Mouse (Mus musculus): ENCODE measurements around the gene Lamb2. TPM values are rescaled to one million over a fixed set of nuclear protein-coding genes. Genes with fewer than 3 reads are reported as not detected.

The Lamb2 gene
- polyA plus RNA-seq, 1 experiment, result 0.25 TPM

DNA sequence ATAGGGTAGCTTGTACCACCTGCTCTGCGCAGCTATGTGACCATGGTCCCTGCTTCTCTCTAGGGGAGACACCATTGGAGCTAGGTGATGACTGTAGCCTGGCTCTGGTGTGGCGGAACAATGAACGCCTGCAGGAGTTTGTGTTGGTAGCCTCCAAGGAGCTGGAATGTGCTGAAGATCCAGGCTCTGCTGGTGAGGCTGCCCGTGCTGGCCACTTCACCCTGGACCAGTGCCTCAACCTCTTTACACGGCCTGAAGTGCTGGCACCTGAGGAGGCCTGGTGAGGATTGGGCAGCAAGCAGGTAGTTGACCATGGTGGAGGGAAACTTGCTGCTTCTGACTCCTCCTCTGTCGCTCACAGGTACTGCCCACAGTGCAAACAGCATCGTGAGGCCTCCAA, 19.7 kb downstream of the Lamb2 start:
- TF ChIP-seq GATA1 (IDR thresholded peaks at IDR 0.05; ENCODE audit: low read length), result no peak

DNA sequence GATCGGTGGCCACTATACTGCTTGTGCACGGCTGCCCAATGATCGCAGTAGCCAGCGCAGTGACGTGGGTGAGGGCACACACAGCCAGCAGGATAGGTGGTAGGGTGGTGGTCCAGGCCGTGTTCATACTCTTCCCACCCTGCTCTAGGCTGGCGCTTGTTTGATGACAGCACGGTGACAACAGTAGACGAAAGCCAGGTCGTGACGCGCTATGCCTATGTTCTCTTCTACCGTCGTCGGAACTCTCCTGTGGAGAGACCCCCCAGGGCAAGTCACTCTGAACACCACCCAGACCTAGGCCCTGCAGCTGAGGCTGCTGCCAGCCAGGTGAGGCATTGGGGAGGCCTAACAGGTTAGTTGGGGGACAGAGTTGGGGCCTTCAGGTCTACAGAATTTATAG, 20.4 kb downstream of the Lamb2 start:
- TF ChIP-seq GATA1 (IDR thresholded peaks at IDR 0.05; ENCODE audit: low read length), result no peak

DNA sequence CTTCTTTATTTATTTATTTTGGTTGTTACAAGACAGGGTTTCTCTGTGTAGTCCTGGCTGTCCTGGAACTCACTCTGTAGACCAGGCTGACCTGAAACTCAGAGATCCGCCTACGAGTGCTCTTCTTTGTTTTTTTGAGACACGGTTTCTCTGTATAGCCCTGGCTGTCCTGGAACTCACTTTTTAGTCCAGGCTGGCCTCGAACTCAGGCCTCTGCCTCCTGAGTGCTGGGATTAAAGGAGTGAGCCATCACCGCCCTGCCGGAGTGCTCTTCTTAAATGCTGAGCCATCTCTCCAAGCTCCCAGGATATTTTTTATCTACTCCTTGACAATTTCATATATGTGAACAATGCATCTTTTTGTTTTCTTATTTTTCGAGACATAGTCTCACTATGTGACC, 27.4 kb downstream of the Lamb2 start:
- TF ChIP-seq GATA1 (IDR thresholded peaks at IDR 0.05; ENCODE audit: low read length), result no peak

DNA sequence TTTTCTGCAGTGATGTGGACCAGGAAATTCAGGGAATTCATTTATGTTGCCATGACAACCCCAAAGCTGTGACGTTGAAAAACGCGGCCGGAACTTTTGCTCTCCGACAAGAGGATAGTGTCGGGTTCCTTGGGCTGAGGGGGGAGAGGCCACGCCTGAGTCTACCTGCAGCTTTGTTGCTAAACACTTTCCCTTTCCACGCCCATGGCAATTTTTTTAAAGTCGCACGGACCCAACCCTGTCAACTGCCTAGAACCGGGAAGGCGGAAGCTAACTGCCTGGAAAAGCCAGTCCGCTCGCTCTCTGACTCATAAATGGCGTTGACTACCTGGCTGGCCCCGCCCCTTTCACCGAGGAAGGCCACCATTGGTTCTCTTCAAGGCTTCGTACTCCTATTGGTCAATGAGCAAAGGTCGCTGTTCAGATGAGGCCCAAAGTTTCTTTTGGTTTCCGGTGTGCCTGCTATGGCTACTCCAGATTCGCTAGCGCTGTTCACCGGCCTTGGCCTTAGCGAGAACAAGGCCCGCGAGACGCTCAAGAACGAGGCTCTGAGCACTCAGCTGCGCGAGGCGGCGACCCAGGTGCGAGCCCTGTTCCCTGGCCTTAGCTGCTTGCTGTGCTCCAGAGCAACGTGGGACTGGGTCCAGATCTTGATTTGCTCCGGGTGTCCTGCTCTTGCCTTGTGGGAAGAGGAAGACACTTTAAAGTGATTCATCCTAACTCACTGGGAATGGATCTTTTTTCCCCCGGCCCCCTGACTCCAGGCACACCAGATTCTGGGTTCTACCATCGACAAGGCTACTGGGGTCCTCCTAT, 28.3 kb downstream of the Lamb2 start, which contains the start of gene Qars:
Qars (plus strand) TSS at position 88 of the 816 bp plus-strand sequence.
- no peak for TF ChIP-seq GATA1 (IDR thresholded peaks at IDR 0.05; ENCODE audit: low read length)

GRCm38 (mm10) chr9:108508776-108509175, 29.2 kb downstream of the Lamb2 start:
- no peak for TF ChIP-seq GATA1 (IDR thresholded peaks at IDR 0.05; ENCODE audit: low read length)

DNA sequence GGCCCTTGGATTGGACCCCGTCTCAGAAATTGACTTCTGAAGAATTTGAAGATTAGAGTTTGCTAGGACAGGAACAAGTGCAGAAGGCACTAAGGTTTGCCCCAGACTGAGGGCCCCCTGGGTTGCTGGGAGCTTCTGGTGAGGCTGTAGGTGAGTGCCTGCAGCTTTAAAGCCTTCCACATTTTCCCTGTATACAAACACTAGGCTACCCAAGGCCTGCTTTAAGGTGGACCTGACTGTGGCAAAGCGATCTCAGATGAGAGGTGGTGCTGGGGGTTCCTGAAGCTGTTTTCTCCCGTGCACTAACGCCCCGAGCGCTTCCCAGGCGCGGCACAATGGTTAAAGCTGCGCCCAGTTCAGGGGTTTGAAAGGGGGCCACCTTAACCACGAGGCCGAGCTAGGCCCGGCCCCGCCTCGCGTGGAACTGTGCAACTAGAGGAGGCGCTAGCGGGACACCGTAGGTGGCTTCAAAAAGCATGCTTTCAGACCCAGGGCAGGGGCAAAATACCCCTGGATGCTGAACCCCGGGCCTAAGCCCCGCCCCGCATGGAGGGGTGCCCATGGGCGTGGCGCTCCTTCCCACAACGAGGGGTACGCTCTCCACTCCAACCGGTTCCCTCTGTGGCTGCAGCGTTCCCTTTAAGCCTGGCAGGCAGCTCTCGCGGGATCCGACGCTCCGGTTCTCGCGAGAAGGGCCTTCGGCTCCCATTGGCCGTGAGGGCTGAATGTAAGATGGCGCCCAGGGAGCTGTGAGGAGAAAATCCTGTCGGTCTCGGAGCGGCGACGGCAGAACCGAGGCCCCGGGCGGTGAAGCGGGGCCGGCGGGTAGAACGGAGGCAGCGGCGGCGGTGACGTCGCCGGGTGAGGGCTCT, 37.1 kb downstream of the Lamb2 start, which contains the start of gene Qrich1:
Qrich1 (plus strand) TSS at position 427 of the 872 bp plus-strand sequence.
- no peak for TF ChIP-seq GATA1 (IDR thresholded peaks at IDR 0.05; ENCODE audit: low read length)

- TF ChIP-seq GATA1 (IDR thresholded peaks at IDR 0.05; ENCODE audit: low read length), result no peak
These were observed 37.9 kb downstream of the Lamb2 start for GRCm38 (mm10) chr9:108517253-108517930.

DNA sequence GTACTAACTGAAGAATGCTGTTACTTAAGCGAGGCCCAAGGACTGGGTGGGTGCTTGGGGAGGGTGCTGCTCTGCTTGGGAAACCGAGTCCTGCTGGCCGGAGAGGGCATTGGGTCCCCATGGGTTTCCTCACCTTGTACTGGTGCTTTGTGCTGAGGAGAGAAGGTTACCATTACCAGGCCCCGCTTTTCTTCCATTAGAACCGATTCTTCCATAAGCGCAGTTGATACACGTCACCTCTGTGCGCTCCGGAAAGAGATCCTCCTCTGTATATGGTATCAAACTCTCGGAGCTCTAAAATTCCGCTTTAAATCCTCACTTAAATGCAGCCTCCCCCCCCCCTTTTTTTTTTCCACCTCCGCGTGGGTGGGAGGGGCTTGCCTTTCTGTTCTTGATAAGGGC, 38.4 kb downstream of the Lamb2 start:
- no peak for TF ChIP-seq GATA1 (IDR thresholded peaks at IDR 0.05; ENCODE audit: low read length)

DNA sequence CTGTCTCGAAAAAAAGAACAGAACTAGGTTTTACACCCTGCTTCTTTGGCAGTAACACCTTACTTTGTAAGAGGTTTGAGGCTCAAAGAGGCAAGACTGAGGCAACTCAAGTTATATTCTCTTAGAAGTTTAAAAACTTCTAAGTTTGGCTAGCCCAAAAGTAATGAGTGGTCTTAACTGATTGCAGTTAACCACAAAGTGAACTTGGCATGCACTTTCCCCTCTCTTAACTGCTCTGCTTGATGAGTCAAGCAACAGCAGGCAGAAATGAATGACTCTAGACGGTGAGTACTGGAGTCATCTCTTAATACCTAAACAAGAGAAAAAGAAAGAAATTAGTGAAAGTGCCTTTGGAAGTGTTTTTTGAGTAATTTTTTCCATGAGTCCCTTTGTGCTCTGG, 42.1 kb downstream of the Lamb2 start:
- no peak for TF ChIP-seq GATA1 (IDR thresholded peaks at IDR 0.05; ENCODE audit: low read length)

DNA sequence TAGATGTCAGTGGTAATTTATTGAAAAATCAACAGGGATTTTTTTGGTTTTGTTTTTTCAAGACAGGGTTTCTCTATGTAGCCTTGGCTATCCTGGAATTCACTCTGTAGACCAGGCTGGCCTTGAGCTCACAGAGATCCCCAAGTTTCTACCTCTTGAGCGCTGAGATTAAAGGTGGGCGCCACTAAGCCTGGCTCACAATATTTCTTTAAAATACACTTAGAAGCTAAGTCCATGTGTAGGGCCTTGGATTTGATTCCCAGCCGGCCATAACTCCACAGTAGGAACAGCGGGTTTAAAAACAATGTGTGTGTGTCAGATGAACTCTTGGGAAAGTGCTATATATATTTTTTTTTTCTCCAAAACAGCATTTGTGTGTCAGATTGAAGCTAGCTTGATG, 43.8 kb downstream of the Lamb2 start:
- no peak for TF ChIP-seq GATA1 (IDR thresholded peaks at IDR 0.05; ENCODE audit: low read length)

DNA sequence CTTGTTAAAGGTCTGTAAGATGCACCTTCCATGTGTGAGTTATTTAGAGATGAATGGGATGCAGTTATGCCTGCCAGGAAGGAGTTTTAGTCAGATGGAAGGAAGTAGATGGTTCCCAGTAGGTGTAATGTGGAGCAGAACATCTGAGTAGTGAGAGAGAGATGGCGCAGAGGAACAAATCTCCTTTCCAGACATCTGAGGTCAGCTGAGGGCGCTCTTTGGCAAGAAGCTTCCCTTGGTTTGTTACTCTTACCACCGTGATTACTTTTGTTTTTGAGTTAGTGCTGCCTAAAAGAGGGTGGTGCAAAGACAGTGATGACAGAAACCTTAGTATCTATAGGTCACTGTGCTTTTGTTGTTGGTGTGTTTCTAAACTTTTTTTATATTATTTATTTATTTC, 45.9 kb downstream of the Lamb2 start:
- TF ChIP-seq GATA1 (IDR thresholded peaks at IDR 0.05; ENCODE audit: low read length), result no peak

- no peak for TF ChIP-seq GATA1 (IDR thresholded peaks at IDR 0.05; ENCODE audit: low read length)
These were observed 51.4 kb downstream of the Lamb2 start for GRCm38 (mm10) chr9:108530954-108531353.

DNA sequence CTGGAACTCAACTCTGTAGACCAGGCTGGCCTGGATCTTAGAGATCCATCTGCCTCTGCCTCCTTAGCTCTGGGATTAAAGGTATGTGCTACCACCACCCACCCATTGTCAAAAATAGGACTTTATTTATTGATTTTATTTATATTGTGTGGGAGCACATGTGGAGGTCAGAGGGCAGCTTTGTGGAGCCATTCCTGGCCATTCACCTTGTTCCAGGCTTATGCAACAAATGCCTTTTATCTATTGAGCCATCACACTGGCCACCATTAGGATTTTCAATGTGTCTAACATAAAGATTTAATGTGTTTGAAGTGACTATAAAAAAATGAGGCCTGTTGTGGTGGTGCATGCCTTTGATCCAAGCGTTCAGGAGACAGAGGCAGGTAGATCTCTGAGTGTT, 52.0 kb downstream of the Lamb2 start:
- no peak for TF ChIP-seq GATA1 (IDR thresholded peaks at IDR 0.05; ENCODE audit: low read length)

Other genes starting within 250 kb of the Lamb2 start
- gene Dag1, start 215.8 kb upstream of the Lamb2 start, polyA plus RNA-seq (2012), result 20.0 and 21.9 TPM in 2 replicates
- gene Nicn1, start 189.3 kb upstream of the Lamb2 start, polyA plus RNA-seq (2012), result 0.13 and 0.14 TPM in 2 replicates
- not detected in 2 replicates for gene Amt, start 182.9 kb upstream of the Lamb2 start, polyA plus RNA-seq (2012)
- 120 and 154 TPM in 2 replicates for gene Rhoa, start 173.6 kb upstream of the Lamb2 start, polyA plus RNA-seq (2012)
- gene Tcta, start 173.6 kb upstream of the Lamb2 start, polyA plus RNA-seq (2012), result 1.4 and 2.4 TPM in 2 replicates
- gene Gpx1, start 140.8 kb upstream of the Lamb2 start, polyA plus RNA-seq (2012), result 350 and 513 TPM in 2 replicates
- 34.7 and 107 TPM in 2 replicates for gene Usp4, start 131.9 kb upstream of the Lamb2 start, polyA plus RNA-seq (2012)
- gene 1700102P08Rik, start 86.9 kb upstream of the Lamb2 start, polyA plus RNA-seq (2012), result 0.51 and 0.69 TPM in 2 replicates
- gene Ccdc36, start 51.3 kb upstream of the Lamb2 start, polyA plus RNA-seq (2012), result not detected in 2 replicates
- not detected in 2 replicates for gene BC048562, start 43.3 kb upstream of the Lamb2 start, polyA plus RNA-seq (2012)
- gene Ccdc71, start 19.2 kb upstream of the Lamb2 start, polyA plus RNA-seq (2012), result 26.4 and 34.2 TPM in 2 replicates
- 195 and 224 TPM in 2 replicates for gene Klhdc8b, start 18.2 kb upstream of the Lamb2 start, polyA plus RNA-seq (2012)
- 101 and 102 TPM in 2 replicates for gene Usp19, start 10.9 kb downstream of the Lamb2 start, polyA plus RNA-seq (2012)
- 35.0 and 132 TPM in 2 replicates for gene Qars, start 28.0 kb downstream of the Lamb2 start, polyA plus RNA-seq (2012)
- 87.8 and 118 TPM in 2 replicates for gene Qrich1, start 37.1 kb downstream of the Lamb2 start, polyA plus RNA-seq (2012)
- gene Impdh2, start 80.5 kb downstream of the Lamb2 start, polyA plus RNA-seq (2012), result 146 and 164 TPM in 2 replicates
- 17.2 and 26.6 TPM in 2 replicates for gene Ndufaf3, start 87.7 kb downstream of the Lamb2 start, polyA plus RNA-seq (2012)
- 76.1 and 91.0 TPM in 2 replicates for gene Dalrd3, start 90.2 kb downstream of the Lamb2 start, polyA plus RNA-seq (2012)
- 14.2 and 27.4 TPM in 2 replicates for gene Wdr6, start 99.0 kb downstream of the Lamb2 start, polyA plus RNA-seq (2012)
- 6.3 and 8.0 TPM in 2 replicates for gene P4htm, start 117.9 kb downstream of the Lamb2 start, polyA plus RNA-seq (2012)
- gene Arih2, start 169.7 kb downstream of the Lamb2 start, polyA plus RNA-seq (2012), result 126 and 161 TPM in 2 replicates
- gene Slc25a20, start 182.4 kb downstream of the Lamb2 start, polyA plus RNA-seq (2012), result 5.0 and 6.0 TPM in 2 replicates
- 0.02 TPM in 1 of 2 replicates, not detected in the other for gene Prkar2a, start 209.6 kb downstream of the Lamb2 start, polyA plus RNA-seq (2012)

Measured in G1E-ER4 (cell line).